Mouse (Mus musculus) ovary, postnatal 14 days (tissue): ENCODE measurements around the gene Ppfia2.

Source experiments
- DNase-seq: peaks from one replicate; pipeline ENCODE4 v3.0.0; 2022; ENCODE audit warnings: low spot score

Gene Ppfia2

DNA sequence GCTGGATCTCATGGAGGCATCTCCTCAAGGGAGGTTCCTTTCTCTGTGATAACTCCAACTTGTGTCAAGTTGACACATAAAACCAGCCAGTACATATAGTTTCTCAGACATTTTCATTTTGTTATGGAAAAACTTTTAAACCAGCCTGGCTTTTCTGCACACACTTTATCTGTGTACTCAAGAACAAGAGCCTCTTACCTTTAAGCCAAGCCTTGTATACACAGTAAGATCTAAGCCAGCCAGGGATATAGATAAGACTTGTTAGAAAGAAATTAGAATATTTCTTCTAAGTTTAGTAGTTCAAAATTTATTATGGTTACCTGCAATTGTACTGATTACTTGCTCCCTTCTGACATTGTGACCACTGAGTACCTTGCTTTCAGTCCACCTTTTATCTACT, 444.1 kb downstream of the Ppfia2 start:
- DNase-seq: no peak

DNA sequence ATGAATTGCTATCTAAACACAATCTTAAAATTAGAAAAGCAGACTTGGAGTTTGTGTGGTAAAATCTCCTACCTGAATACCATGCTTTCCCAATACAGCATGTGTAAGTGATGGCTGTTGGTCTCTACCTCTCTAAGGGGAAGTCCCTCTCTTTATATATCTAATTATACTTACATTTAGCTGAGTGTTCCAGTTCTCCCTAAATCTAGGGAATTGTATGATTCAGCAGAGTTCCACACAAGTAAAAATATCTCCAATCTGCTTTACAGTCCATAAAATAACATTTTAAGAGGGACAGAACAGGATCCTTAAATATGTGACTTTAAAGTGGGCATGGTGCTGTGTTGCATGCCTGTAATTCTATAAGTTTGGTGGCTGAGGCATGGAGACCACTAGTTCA, 444.7 kb downstream of the Ppfia2 start:
- DNase-seq: no peak

DNA sequence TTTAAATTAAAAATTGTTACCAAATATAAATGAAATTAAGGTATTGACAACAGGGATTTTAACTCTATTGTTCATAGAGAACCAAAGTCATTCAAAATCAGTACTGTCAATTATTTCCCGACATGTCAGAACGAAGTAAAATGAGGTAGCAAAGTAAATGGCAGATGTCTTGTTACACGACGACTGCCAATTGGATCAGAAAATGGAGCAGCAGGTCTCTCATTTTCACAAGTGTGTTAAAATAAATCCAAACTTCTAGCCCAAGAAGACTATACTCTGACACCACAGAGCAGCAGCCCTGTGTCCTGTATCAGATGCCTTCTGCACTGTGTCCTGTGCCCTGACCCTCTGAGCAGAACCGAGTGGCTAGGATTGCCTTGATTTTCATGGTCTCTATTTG, 454.2 kb downstream of the Ppfia2 start:
- DNase-seq: no peak

DNA sequence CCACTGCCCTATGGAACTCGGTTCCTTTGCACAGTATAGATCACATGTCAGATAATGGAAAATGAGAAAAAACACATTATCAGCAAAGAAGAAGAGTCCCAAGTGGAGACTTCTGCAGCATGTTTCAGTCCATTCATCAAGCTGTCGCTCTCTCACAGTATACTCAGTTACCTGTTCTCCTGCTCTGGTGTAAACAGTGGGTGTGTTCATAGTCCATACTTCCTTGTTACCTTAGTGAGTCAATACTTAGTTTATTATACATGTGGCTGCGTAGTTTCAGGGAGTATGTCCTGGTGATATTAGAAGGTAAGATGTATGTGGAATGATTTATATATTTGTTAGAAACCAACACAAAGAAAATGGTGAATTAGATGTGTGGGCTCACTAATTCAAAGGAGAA, 454.7 kb downstream of the Ppfia2 start:
- no peak for DNase-seq

DNA sequence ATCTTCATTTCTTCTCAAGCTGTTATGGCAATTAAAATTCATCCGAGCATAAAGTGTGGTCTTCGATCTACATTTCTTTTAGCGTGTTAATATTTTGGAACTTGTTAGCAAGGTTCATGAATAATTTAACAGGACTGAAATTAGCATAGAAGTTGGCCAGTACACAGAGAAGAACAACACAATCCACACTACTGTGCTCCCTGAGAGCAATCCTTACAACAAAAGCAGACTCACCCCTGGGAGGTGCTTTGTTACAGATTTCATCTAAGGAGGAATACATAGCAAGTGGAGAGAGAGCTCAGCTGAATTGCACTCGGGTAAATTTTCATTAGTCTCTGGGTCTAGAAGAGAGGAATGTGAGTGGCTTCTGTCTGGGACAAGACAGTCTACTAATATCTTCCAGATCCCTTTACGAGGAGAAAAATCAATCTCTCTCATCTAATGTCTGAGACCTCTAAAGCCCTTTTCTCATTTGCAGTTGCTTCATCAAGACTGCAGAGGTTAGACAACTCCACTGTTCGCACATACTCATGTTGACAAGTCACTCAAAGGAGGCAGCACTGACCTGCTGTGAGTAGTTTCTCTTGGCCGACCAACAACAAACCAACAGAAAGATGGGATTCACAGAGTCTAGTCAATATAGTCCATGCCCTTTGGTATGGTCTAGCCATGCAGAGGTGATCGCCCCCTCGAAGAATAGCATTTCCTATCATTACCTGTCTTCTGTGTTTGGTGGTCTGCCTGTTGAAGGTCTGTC, 458.6 kb downstream of the Ppfia2 start:
- DNase-seq: no peak

DNA sequence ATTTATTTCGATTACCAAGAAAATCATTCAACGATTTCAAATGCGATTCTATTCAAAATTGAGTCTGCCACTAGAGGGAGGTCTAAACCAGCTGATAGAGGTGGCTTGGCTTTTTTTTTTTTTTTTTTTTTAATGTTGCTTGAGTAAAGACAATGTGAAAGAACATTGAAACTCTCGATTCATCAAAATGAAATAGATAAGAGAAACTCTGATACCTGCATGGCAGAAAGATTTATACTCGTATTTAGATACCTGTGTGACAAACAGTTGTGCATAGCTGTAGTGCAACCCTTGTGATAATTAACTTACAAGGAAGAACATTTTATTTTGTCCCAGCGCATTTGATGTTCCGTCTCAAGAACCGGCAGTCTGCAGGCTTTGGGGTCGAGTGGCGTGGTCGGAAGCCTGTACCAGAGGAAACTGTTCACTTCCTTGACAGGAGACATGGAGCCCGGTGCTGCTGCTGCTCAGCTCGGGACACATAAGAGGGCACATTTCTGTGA, 462.5 kb downstream of the Ppfia2 start:
- no peak for DNase-seq

DNA sequence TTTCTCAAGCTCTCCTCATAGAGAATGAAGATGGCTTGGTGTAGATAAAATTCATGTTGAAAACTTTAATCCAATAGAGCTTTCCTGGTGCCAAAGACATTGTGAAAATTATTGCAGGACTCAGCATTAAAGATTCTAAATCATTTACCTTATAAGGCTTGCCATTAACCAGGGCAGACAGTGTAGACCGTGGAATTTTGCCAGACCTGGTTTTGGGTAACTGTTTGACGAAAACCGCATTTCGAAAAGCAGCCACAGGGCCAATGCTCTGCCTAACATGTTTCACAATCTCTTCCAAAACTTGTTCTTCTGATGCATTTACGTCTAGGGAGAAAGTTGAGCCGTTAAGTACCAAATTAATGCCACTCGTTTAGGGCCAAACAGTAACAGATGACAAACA, 466.9 kb downstream of the Ppfia2 start:
- DNase-seq: no peak

DNA sequence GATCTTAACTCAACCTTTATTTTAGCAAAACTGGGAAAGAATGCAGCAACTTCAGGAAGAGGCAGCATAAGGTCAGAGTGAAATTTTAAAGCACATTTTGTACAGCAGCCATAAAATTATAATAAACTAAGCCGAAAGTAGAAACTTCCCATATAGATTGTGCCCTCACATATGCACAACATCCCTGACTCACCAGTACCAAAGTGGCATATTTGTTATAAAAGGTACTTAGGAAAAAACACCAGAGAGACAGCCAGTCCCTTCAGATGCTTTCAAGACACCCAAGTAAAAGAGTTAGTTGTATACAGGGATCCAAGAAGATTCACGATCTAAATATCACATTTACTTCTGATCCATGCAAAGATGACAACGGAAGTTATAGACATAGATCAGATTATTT, 468.7 kb downstream of the Ppfia2 start:
- DNase-seq: no peak

DNA sequence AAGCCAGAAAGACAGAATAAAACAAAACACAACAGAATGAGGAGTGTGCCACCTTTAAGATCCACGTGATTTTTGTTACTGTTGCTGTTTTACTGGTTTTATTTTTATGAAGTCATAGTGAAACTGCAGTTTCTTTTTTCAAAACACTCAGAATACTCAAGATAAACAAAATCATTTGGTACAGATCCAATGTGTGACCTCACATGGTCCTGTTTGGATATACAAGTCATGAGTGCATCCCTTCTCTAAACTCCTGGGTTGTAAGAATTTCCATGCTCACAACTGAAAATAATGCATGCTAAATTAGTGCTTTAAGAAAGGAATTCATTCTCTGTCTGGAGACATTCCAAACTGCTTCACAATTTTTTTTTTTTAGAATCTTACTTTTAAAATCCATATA, 469.3 kb downstream of the Ppfia2 start:
- DNase-seq: no peak

DNA sequence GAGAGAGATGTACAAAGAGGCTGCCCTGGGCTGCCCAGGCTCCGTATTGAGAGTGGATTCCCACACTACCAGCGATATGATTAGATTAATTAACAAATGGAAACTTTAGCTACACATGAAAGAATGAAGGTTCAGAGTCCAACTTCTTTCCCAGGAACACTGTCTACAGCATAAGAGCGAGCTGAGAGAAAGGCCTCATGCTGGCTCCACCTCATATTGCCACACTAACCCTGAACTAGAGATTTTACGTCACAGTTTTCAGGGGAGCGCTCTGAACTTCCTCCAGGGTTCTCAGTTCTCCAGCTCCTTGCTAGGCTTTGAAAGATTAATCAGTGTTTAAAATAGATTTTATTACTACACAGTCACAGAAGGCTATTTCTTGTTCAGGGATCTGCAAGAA, 471.2 kb downstream of the Ppfia2 start:
- no peak for DNase-seq

DNA sequence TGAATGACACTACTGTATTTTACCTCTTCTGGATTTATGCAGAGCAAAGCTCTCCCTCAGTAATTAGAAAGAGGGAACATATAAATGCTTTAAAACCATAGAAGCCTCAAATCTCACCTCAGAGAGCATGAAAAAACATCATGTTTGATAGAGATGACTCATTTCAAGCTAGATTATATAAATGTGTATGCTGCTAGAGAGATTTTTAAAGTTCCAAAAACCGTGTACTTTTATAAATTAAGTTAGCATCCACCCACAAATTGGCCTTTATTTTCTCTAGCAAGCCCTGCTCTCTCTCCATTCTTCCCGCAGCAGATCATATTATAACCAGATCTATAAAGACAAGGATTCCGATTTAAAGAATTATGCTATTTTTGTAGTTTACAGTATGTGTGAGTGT, 488.9 kb downstream of the Ppfia2 start:
- no peak for DNase-seq

DNA sequence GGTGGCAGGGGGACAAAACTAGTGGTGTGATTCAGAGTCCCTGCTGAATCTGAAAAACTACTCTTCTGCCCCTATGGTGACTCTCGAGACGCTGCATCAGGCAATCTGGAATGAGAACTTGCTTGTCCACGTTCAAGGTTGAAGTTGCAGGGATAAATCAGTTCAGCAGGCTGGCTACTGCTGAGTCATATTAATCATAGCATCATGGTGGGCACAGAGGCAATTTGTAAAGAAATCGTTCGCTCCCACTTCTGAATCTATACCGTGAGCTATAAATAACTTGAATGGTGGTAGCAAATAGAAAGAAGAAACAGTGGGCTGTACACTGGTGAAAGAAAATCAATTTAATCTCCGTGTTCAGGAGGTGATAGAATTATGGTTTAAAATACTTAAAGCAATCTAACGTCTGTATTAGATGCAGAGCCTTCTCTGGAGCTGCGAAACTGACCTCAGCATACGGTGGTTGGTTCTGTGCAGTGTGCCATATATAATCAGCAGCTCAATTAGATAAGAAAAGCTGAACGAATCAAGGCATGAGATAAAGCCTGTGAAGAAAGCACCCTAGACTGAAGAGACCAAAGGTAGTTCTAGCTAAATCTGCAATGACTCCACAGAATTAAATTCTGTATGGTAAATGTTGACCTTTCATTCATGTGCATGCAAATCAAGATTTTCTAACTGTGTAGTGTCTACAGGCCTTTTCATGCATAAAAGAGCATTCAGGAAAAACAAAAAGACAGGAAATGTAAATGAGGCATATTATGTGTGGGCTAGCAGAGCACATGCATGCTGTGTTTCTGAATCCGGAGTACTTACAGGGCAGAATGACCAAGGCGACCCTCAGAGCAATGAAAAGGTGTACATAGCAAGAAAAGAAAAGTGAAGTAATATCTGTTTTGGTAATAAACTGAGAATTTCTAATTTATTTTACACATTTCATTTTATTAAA, 505.3 kb downstream of the Ppfia2 start:
- no peak for DNase-seq
